Mouse (Mus musculus) stomach, postnatal 0 days (tissue): Measurements from ENCODE around the gene Srgn.

Source experiments
- CTCF ChIP-seq: IDR thresholded peaks from 2 replicates; pipeline ENCODE4 v1.5.1; 2016; ENCODE audit warnings: antibody characterized with exemption, low read depth, mild to moderate bottlenecking, moderate library complexity
- EP300 ChIP-seq: optimal IDR thresholded peaks from 2 replicates; pipeline ENCODE3; 2016; ENCODE audit warnings: antibody characterized with exemption

DNA sequence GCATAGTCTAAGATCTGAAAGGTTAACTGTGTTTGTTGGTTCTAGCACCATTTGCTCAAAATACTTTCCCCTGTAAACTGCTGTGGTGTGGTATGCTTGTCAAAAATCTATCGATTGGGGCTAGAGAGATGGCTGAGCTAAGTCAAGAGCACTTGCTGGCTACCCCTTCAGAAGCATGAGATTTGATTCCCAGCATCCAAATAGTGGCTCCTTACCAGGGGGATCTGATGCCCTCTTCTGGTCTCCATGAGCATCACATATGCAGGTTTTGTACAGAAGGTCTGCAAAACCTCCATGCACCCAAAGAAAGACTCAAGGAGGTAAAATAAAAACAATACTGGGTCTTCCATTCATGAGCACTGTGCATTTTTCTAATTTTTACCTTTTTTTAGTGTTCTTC is 39.0 kb downstream of the Srgn start:
- peak; percentile 80 for TF ChIP-seq CTCF
- no peak for TF ChIP-seq EP300
